Mouse (Mus musculus) cerebellum, adult 2 months (tissue): Measurements from ENCODE around the gene F2.

ENCODE experiments used
- CTCF ChIP-seq: fragments of 200-500 bp; IDR thresholded peaks from 2 replicates; pipeline ENCODE4 v1.5.1; 2011; ENCODE audit warnings: low read depth, mild to moderate bottlenecking, control low read depth, low read length, moderate library complexity, borderline replicate concordance; ENCODE audit not compliant: insufficient read depth
- POLR2A ChIP-seq: fragments of 200-500 bp; IDR thresholded peaks from 2 replicates; pipeline ENCODE4 v1.6.1; 2011; ENCODE audit warnings: low read length, control low read depth, borderline replicate concordance; ENCODE audit not compliant: insufficient read depth

- TF ChIP-seq POLR2A: no peak
- TF ChIP-seq CTCF: no peak
These were observed 23.4 kb upstream of the F2 start for GRCm38 (mm10) chr2:91659657-91660056.
